Mouse (Mus musculus) heart, postnatal 0 days (tissue): ENCODE results near the gene Dhtkd1.
A peak's percentile ranks its signal among the peaks of the same experiment; 100 is the strongest.

Experiments used
- CTCF ChIP-seq: IDR thresholded peaks from 2 replicates; pipeline ENCODE4 v1.5.1; 2016; ENCODE audit warnings: antibody characterized with exemption, control low read depth, low read depth
- EP300 ChIP-seq: IDR thresholded peaks from 2 replicates; pipeline ENCODE4 v1.6.1; 2016; ENCODE audit warnings: antibody characterized with exemption, low read depth

DNA sequence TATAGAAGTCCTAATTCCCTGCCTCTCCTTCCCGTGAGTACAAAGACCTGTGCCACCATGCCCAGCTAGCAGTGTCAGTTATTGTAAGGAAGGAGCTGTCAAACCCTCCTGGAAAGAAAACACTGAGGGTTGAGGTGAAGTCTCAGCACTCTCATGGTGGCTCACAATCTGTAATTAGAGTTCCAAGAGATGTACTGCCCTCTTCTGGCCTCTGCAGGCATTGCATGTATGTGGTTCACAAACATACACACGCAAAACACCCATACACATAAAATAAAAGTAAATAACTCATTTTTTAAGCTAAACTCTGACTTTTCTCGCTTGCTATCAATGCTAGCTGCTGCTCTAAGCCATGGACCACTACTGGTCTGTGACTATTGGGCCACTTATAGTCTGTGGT, 36.0 kb downstream of the Dhtkd1 start:
- peak; percentile 55 for TF ChIP-seq CTCF
- no peak for TF ChIP-seq EP300
